Mouse (Mus musculus) forebrain, embryonic 13.5 days (tissue): Measurements from ENCODE around the gene Lilra5. TPM values are rescaled to one million over a fixed set of nuclear protein-coding genes. Genes with fewer than 3 reads are reported as not detected.
"Not testable (repeated sequence)": the region's sequence is repeated elsewhere in the genome, so short reads cannot be mapped to it uniquely, and the experiment has no call there.

Experiments
- ATAC-seq: fragments of 200-750 bp; cut with Nextera tagmentation; 2 replicates; pipeline ENCODE4 v1.8.0; 2017
- H3K27ac ChIP-seq: fragments of 300-500 bp; sonication (generic); 2 replicates; pipeline ENCODE4 v1.5.1; 2015; ENCODE audit warnings: inconsistent platforms, mild to moderate bottlenecking, moderate library complexity
- H3K27me3 ChIP-seq: fragments of 300-500 bp; sonication (generic); 2 replicates; pipeline ENCODE4 v1.6.1; 2015; ENCODE audit warnings: mild to moderate bottlenecking, inconsistent platforms
- H3K36me3 ChIP-seq: fragments of 300-500 bp; sonication (generic); 2 replicates; pipeline ENCODE4 v1.6.1; 2015; ENCODE audit warnings: mild to moderate bottlenecking, inconsistent platforms; ENCODE audit not compliant: poor library complexity, severe bottlenecking
- H3K4me1 ChIP-seq: fragments of 300-500 bp; sonication (generic); 2 replicates; pipeline ENCODE4 v1.6.1; 2015; ENCODE audit warnings: inconsistent platforms
- H3K4me2 ChIP-seq: fragments of 300-500 bp; sonication (generic); 2 replicates; pipeline ENCODE4 v1.6.1; 2015; ENCODE audit warnings: inconsistent platforms, mild to moderate bottlenecking, moderate library complexity
- H3K4me3 ChIP-seq: fragments of 300-500 bp; sonication (generic); 2 replicates; pipeline ENCODE4 v1.5.1; 2015; ENCODE audit warnings: mild to moderate bottlenecking, inconsistent platforms
- H3K9ac ChIP-seq: fragments of 300-500 bp; sonication (generic); 2 replicates; pipeline ENCODE4 v1.6.1; 2015; ENCODE audit warnings: mild to moderate bottlenecking, inconsistent platforms
- H3K9me3 ChIP-seq: fragments of 300-500 bp; sonication (generic); replicated peaks from 2 replicates; pipeline ENCODE4 v1.6.1; 2016; ENCODE audit warnings: inconsistent platforms
- WGBS: fragments of 180-500 bp; shearing (Covaris S2); methylation state at CpG from one replicate; pipeline ENCODE4 v1.1.7; 2015; 5-methylcytosine and 5-hydroxymethylcytosine counted together
- polyA plus RNA-seq: library from polyadenylated mRNA; unstranded; fragments of >200 nt; fragmentation: Nextera tagmentation; extraction: Ambion mirVana; gene quantifications from 2 replicates; pipeline ENCODE4 v1.2.1, GENCODE M21; 2015

Lilra5 gene
- polyA plus RNA-seq, 1 experiment from 2014 or later: not detected

DNA sequence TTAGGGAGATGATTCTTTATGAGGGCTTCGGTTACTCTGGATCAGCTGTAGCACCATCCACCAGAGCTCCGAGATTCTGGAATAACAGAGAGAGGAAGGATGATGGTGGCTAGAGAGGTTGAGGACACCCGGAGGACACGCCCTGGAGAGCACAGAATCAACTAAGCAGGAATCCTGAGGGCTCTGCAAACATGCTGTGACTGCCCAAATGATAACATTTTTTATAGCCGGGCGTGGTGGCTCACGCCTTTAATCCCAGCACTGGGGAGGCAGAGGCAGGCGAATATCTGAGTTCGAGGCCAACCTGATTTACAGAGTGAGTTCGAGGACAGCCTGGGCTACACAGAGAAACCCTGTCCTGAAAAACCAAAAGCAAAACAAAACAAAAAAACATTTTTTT is 37.9 kb downstream of the Lilra5 start:
- H3K9ac ChIP-seq, H3K36me3 ChIP-seq, H3K9me3 ChIP-seq, H3K4me3 ChIP-seq, H3K27ac ChIP-seq, H3K27me3 ChIP-seq, H3K4me2 ChIP-seq, H3K4me1 ChIP-seq, ATAC-seq: not testable (repeated sequence)
- 92% methylated on average over 10 of the region's 10 CpGs for WGBS

DNA sequence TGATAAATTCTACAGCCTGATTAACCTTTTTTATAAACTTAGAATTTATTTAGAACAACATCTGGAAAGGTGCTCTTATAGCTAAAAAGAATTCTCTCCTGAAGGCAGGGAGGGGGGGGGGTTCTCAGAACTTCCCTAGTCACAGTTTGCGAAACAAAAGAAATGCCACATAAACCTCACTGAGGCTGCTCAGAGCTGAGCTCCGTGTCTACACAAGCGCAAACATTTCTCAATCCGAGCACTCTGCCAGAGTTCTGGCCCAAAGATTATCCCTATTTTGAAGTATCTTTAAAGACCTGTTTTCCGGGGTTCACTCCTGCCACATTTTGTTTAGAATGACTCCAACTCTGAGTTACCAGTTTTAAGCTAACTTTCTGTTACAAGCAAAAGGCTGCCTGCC is 55.1 kb downstream of the Lilra5 start:
- no peak overlapping the region for H3K9ac ChIP-seq
- no peaks in the 10 kb centered on the region for H3K4me1 ChIP-seq
- H3K36me3 ChIP-seq: no peaks in the 10 kb centered on the region
- no peaks in the 10 kb centered on the region for H3K27me3 ChIP-seq
- no peak overlapping the region for H3K27ac ChIP-seq
- H3K4me3 ChIP-seq: no peak overlapping the region
- WGBS: 80% methylated on average over 5 of the region's 5 CpGs
- no peak for ATAC-seq
- H3K9me3 ChIP-seq: no peaks in the 10 kb centered on the region
- no peak overlapping the region for H3K4me2 ChIP-seq

Other genes starting within 250 kb of the Lilra5 start
- gene Lair1, start 174.6 kb upstream of the Lilra5 start, polyA plus RNA-seq: 1.9 and 2.5 TPM in 2 replicates
- 121 and 149 TPM in 2 replicates for gene Ttyh1, start 118.3 kb upstream of the Lilra5 start, polyA plus RNA-seq
- 61.3 and 71.1 TPM in 2 replicates for gene Leng8, start 100.7 kb upstream of the Lilra5 start, polyA plus RNA-seq
- 3.5 and 3.9 TPM in 2 replicates for gene Leng9, start 87.4 kb upstream of the Lilra5 start, polyA plus RNA-seq
- gene Cdc42ep5, start 72.9 kb upstream of the Lilra5 start, polyA plus RNA-seq: 5.1 and 5.2 TPM in 2 replicates
- not detected in 2 replicates for gene Ncr1, start 100.0 kb downstream of the Lilra5 start, polyA plus RNA-seq
- 0.05 TPM in 2 replicates for gene Gp6, start 160.0 kb downstream of the Lilra5 start, polyA plus RNA-seq
- 30.5 and 33.6 TPM in 2 replicates for gene Rdh13, start 207.9 kb downstream of the Lilra5 start, polyA plus RNA-seq
- 4.0 and 5.7 TPM in 2 replicates for gene Eps8l1, start 222.9 kb downstream of the Lilra5 start, polyA plus RNA-seq